Mouse (Mus musculus): ENCODE data around the gene Itga6. TPM values are rescaled to one million over a fixed set of nuclear protein-coding genes. Genes with fewer than 3 reads are reported as not detected.
"Not testable (repeated sequence)": the region's sequence is repeated elsewhere in the genome, so short reads cannot be mapped to it uniquely, and the experiment has no call there.

Gene Itga6
- polyA plus RNA-seq, 1 experiment from 2014 or later = 118 TPM

- no peaks in the 10 kb centered on the region for H3K27me3 ChIP-seq
- ChIA-PET POLR2A (interaction anchor here (0.5 to 1.0 kb wide), 2 partner anchors 9 to 67 kb away, joined by 3 read pairs; no protein-coding TSS in a partner anchor), CTCF (no interaction called here)
- no peak for DNase-seq (ENCODE audit: low read depth, low spot score)
- TF ChIP-seq CTCF (IDR thresholded peaks at IDR 0.05) = no peak
- ATAC-seq = no peak
- in situ Hi-C loops (cut with MboI; ENCODE audit: low pct_unique_long_range_greater_than_20kb) = no loop called here
Observed at GRCm38 (mm10) chr2:71719387-71720034, 25.9 kb upstream of the Itga6 start.

- POLR2A ChIA-PET; DNase-seq (ENCODE audit: low read depth, low spot score); H3K27me3 ChIP-seq; in situ Hi-C loops (cut with MboI; ENCODE audit: low pct_unique_long_range_greater_than_20kb); CTCF ChIA-PET; ATAC-seq: not testable (repeated sequence)
Observed at GRCm38 (mm10) chr2:71720556-71720955, 24.9 kb upstream of the Itga6 start.

DNA sequence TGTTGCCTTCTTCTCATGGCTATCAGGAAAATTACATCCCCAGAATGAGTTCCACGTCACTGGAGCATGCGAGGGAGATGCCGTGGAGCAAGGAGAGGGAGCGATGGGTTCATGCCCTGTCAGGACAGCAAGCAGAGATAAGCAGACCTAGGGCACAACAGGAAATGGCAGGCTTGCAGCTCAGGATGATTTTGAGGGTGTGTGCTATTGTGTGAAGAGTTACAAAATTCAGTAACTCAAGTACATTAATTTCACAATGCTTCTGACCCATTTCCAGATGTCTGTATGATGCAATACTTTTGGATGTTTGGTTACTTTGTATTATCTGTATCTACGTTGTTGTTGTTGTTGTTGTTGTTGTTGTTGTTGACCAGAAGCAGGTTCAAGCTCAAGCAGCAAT, 22.5 kb upstream of the Itga6 start:
- no peak for DNase-seq (ENCODE audit: low read depth, low spot score)
- POLR2A ChIA-PET = no interaction called here
- no peak for ATAC-seq
- no peaks in the 10 kb centered on the region for H3K27me3 ChIP-seq
- no peak for TF ChIP-seq CTCF (IDR thresholded peaks at IDR 0.05)
- in situ Hi-C loops (cut with MboI; ENCODE audit: low pct_unique_long_range_greater_than_20kb) = no loop called here
- CTCF ChIA-PET = no interaction called here

DNA sequence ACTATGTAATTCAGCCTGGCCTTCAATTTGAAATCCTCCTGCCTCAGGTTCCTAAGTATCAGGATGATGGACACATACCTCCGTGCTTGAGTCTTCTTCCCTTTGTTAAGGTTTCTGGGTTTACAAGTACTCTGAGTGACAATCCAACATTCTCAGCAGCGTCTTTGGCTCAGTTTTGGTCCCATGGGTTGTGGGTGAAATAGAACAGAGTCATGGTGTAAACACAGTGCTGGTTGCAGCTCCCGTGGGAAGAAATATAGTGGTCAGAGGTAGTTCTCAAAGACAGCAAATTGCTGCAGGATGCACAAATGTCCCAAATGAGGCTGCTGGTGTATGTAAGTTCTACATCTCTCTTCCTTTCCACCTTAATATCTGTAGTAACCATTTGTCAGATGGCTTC, 21.8 kb upstream of the Itga6 start:
- CTCF ChIA-PET = interaction anchor here (1.8 kb wide), 1 partner anchor 35 kb away, joined by 3 read pairs; no protein-coding TSS in a partner anchor
- ATAC-seq = no peak
- no peaks in the 10 kb centered on the region for H3K27me3 ChIP-seq
- POLR2A ChIA-PET = interaction anchor here (0.6 kb wide), 1 partner anchor 175 kb away, joined by 4 read pairs; no protein-coding TSS in a partner anchor
- in situ Hi-C loops (cut with MboI; ENCODE audit: low pct_unique_long_range_greater_than_20kb) = no loop called here
- no peak for DNase-seq (ENCODE audit: low read depth, low spot score)
- no peak for TF ChIP-seq CTCF (IDR thresholded peaks at IDR 0.05)

GRCm38 (mm10) chr2:71724028-71724427, 21.4 kb upstream of the Itga6 start:
- ChIA-PET CTCF (interaction anchor here (1.2 to 1.8 kb wide), 2 partner anchors 18 to 35 kb away, joined by 3 read pairs; no protein-coding TSS in a partner anchor), POLR2A (interaction anchor here (0.6 kb wide), 1 partner anchor 175 kb away, joined by 4 read pairs; no protein-coding TSS in a partner anchor)
- no peaks in the 10 kb centered on the region for H3K27me3 ChIP-seq
- no peak for TF ChIP-seq CTCF (IDR thresholded peaks at IDR 0.05)
- ATAC-seq (no peak), DNase-seq (ENCODE audit: low read depth, low spot score) (no peak)
- in situ Hi-C loops (cut with MboI; ENCODE audit: low pct_unique_long_range_greater_than_20kb) = no loop called here

DNA sequence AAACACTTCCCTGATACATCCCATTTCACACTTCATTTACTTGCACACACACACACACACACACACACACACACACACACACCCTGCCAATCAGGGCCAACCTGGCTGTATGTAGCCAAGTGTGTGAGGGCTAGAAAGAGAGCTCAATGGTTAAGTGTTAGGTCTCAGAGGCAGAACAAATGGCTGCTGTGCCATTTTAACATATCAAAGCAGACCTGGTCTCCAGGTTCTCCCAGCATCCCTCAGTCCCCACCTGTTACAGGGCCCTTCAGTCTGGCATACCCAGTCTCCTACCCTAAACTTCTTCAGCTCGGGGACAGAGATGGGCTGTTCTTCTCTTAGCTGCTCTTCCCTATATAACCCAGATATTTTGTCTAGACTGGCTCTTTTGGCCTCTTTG, 20.0 kb upstream of the Itga6 start:
- POLR2A ChIA-PET = no interaction called here
- in situ Hi-C loops (cut with MboI; ENCODE audit: low pct_unique_long_range_greater_than_20kb) = no loop called here
- no peak for DNase-seq (ENCODE audit: low read depth, low spot score)
- CTCF ChIA-PET = interaction anchor here (1.2 to 1.8 kb wide), 2 partner anchors 17 to 37 kb away, joined by 3 read pairs; no protein-coding TSS in a partner anchor
- no peak for TF ChIP-seq CTCF (IDR thresholded peaks at IDR 0.05)
- no peak for ATAC-seq
- no peaks in the 10 kb centered on the region for H3K27me3 ChIP-seq

GRCm38 (mm10) chr2:71726883-71727676, 18.3 kb upstream of the Itga6 start:
- ATAC-seq (no peak), DNase-seq (ENCODE audit: low read depth, low spot score) (no peak)
- ChIA-PET POLR2A (no interaction called here), CTCF (no interaction called here)
- in situ Hi-C loops (cut with MboI; ENCODE audit: low pct_unique_long_range_greater_than_20kb) = no loop called here
- no peak for TF ChIP-seq CTCF (IDR thresholded peaks at IDR 0.05)
- no peaks in the 10 kb centered on the region for H3K27me3 ChIP-seq

- ATAC-seq (no peak), DNase-seq (ENCODE audit: low read depth, low spot score) (no peak)
- POLR2A ChIA-PET = interaction anchor here (0.8 kb wide), 1 partner anchor 9 kb away, joined by 3 read pairs; no protein-coding TSS in a partner anchor
- CTCF ChIA-PET = interaction anchor here (1.6 kb wide), 1 partner anchor 55 kb away, joined by 3 read pairs; no protein-coding TSS in a partner anchor
- in situ Hi-C loops (cut with MboI; ENCODE audit: low pct_unique_long_range_greater_than_20kb) = no loop called here
- no peaks in the 10 kb centered on the region for H3K27me3 ChIP-seq
- no peak for TF ChIP-seq CTCF (IDR thresholded peaks at IDR 0.05)
Observed at GRCm38 (mm10) chr2:71728341-71728740, 17.1 kb upstream of the Itga6 start.

GRCm38 (mm10) chr2:71728796-71729195, 16.6 kb upstream of the Itga6 start:
- in situ Hi-C loops (cut with MboI; ENCODE audit: low pct_unique_long_range_greater_than_20kb) = no loop called here
- no peaks in the 10 kb centered on the region for H3K27me3 ChIP-seq
- ATAC-seq = no peak
- no peak for TF ChIP-seq CTCF (IDR thresholded peaks at IDR 0.05)
- DNase-seq (ENCODE audit: low read depth, low spot score) = no peak
- POLR2A ChIA-PET = interaction anchor here (0.8 kb wide), 1 partner anchor 10 kb away, joined by 3 read pairs; no protein-coding TSS in a partner anchor
- CTCF ChIA-PET = interaction anchor here (0.7 to 1.6 kb wide), 2 partner anchors 11 to 55 kb away, joined by 3 read pairs; no protein-coding TSS in a partner anchor

GRCm38 (mm10) chr2:71730623-71731612, 14.5 kb upstream of the Itga6 start:
- in situ Hi-C loops (cut with MboI; ENCODE audit: low pct_unique_long_range_greater_than_20kb) = no loop called here
- ATAC-seq (no peak), DNase-seq (ENCODE audit: low read depth, low spot score) (no peak)
- CTCF ChIA-PET = interaction anchor here (1.7 to 1.8 kb wide), 2 partner anchors 9 to 11 kb away, joined by 4 to 7 read pairs; no protein-coding TSS in a partner anchor
- no peak for TF ChIP-seq CTCF (IDR thresholded peaks at IDR 0.05)
- POLR2A ChIA-PET = interaction anchor here (1.2 kb wide), 1 partner anchor 17 kb away, joined by 5 read pairs; no protein-coding TSS in a partner anchor
- no peaks in the 10 kb centered on the region for H3K27me3 ChIP-seq
